9 mouse cellular contexts compared by ENCODE assay signal in genomic region chr5:92604452-92605247, GRCm38 (mm10). TPM values are rescaled to one million over a fixed set of nuclear protein-coding genes. Genes with fewer than 3 reads are reported as not detected.
DNase-seq lines count a peak whose midpoint lies in the region; ATAC-seq lines count a peak whose summit lies in the region.
"Had no signal": no experiment of that assay in that cellular context is flagged by ENCODE, and none has a peak within 500 bp of the region (broad histone marks: within the 10 kb centered on the region; RNA-seq: fewer than 3 reads in every experiment).

No protein-coding gene starts in this region.

- H3K36me3 ChIP-seq in hindbrain, embryonic 16.5 days (ENCODE audit: control insufficient read depth, insufficient read depth, low read length) = no peaks in the 10 kb centered on the region
- H3K36me3 ChIP-seq in hindbrain, embryonic 12.5 days = no peaks in the 10 kb centered on the region
- H3K36me3 ChIP-seq: neural tube, embryonic 12.5 days had no signal

- no peak overlapping the region for H3K4me3 ChIP-seq in hindbrain, embryonic 16.5 days (ENCODE audit: low read length)
- no peak overlapping the region for H3K4me3 ChIP-seq in hindbrain, embryonic 12.5 days
- H3K4me3 ChIP-seq: neural tube, embryonic 12.5 days had no signal

- ATAC-seq in hindbrain, embryonic 16.5 days = peak; percentile 43
- ATAC-seq in hindbrain, embryonic 12.5 days (ENCODE audit: low FRiP score) = no peak

- H3K4me1 ChIP-seq in hindbrain, embryonic 16.5 days (ENCODE audit: control insufficient read depth, insufficient read depth, low read depth, low read length) = peaks cover 6% of the 10 kb centered on the region; the same call in 1 of the 2 replicates
- H3K4me1 ChIP-seq in hindbrain, embryonic 12.5 days = peaks cover 7% of the 10 kb centered on the region

- 54% methylated on average over 10 of the region's 10 CpGs for WGBS in hindbrain, embryonic 16.5 days
- WGBS in hindbrain, embryonic 12.5 days = 79% methylated on average over 10 of the region's 10 CpGs

- no peak overlapping the region for H3K4me2 ChIP-seq in hindbrain, embryonic 16.5 days (ENCODE audit: low read length)
- no peak overlapping the region for H3K4me2 ChIP-seq in hindbrain, embryonic 12.5 days (replicated peaks)

- H3K9me3 ChIP-seq in hindbrain, embryonic 16.5 days (ENCODE audit: control insufficient read depth, low read length) = no peaks in the 10 kb centered on the region
- H3K9me3 ChIP-seq in hindbrain, embryonic 12.5 days (replicated peaks) = no peaks in the 10 kb centered on the region
- H3K9me3 ChIP-seq: neural tube, embryonic 12.5 days had no signal

- no peaks in the 10 kb centered on the region for H3K27me3 ChIP-seq in hindbrain, embryonic 16.5 days (replicated peaks; ENCODE audit: control insufficient read depth, insufficient read depth, low read length)
- peaks cover 19% of the 10 kb centered on the region for H3K27me3 ChIP-seq in hindbrain, embryonic 12.5 days
- H3K27me3 ChIP-seq: neural tube, embryonic 12.5 days had no signal

- intact Hi-C loops in gastrocnemius, postnatal 14 days (cut with DNase I; ENCODE audit: low total_unique reads) = no loop called here

- peak; percentile 30 for DNase-seq in gastrocnemius, postnatal 14 days
- peak; percentile 40 for DNase-seq in kidney, adult 18-20 months
- peak; percentile 64 for DNase-seq in lung, postnatal 14 days
- DNase-seq in embryo, embryonic 10 days (ENCODE audit: low spot score) = no peak
- DNase-seq in embryo, embryonic 11 days = no peak
- DNase-seq in retina, postnatal 1 day = no peak

- no peak overlapping the region for H3K9ac ChIP-seq in hindbrain, embryonic 16.5 days (ENCODE audit: low read depth, low read length)
- H3K9ac ChIP-seq in hindbrain, embryonic 12.5 days = no peak overlapping the region
- H3K9ac ChIP-seq: neural tube, embryonic 12.5 days had no signal

- no peak overlapping the region for H3K27ac ChIP-seq in hindbrain, embryonic 16.5 days (ENCODE audit: low read depth, low read length)
- no peak overlapping the region for H3K27ac ChIP-seq in hindbrain, embryonic 12.5 days
- H3K27ac ChIP-seq: neural tube, embryonic 12.5 days had no signal

RNA-seq across cellular contexts. Expression of gene Stbd1, which starts 1.8 kb away (rescaled TPM):
- polyA plus RNA-seq in hindbrain, embryonic 16.5 days (2015; fragmentation: Nextera tagmentation; extraction: Ambion mirVana) = 11.3 and 14.5 TPM in 2 replicates
- 9.2 and 11.1 TPM in 2 replicates for polyA plus RNA-seq in hindbrain, embryonic 12.5 days (2016; fragmentation: Nextera tagmentation; extraction: Ambion mirVana)
- total RNA-seq in gastrocnemius, postnatal 14 days (2021) = 100 to 1,000 TPM in 1 of 2 experiments, 10 to 100 TPM in 1; 84.1 to 108 TPM

RNA-seq across cellular contexts. Expression of gene Fam47e, which starts 49.8 kb away (rescaled TPM):
- 2.2 and 2.3 TPM in 2 replicates for polyA plus RNA-seq in hindbrain, embryonic 16.5 days (2015; fragmentation: Nextera tagmentation; extraction: Ambion mirVana)
- polyA plus RNA-seq in hindbrain, embryonic 12.5 days (2016; fragmentation: Nextera tagmentation; extraction: Ambion mirVana) = not detected in 2 replicates
- not detected for total RNA-seq in gastrocnemius, postnatal 14 days (2021)
- polyA plus RNA-seq: neural tube, embryonic 12.5 days had no signal

Comparison
In these comparisons a context has a peak if more than half of its experiments do, and no peak if none do; other contexts are left out.
1. DNase-seq: peak in gastrocnemius, postnatal 14 days (single experiment), kidney, adult 18-20 months (single experiment) and lung, postnatal 14 days (single experiment); none in embryo, embryonic 10 days (single experiment), embryo, embryonic 11 days (single experiment) and retina, postnatal 1 day (single experiment).